Mouse (Mus musculus): ENCODE measurements at regions not wholly inside any gene's neighbourhood (a gene's known extent, or its start where the extent isn't known, plus 50 kb on each side); places are given as distances from the start of the nearest gene placed in this dataset.
A peak's percentile ranks its signal among the peaks of the same experiment; 100 is the strongest.

GRCm38 (mm10) chr14:91156115-91156514 lies 2684.9 kb upstream of the Pcdh20 start:
- DNase-seq (ENCODE audit: low read depth, low spot score), result no peak

GRCm38 (mm10) chr14:91151449-91151848 lies 2680.3 kb upstream of the Pcdh20 start:
- DNase-seq (ENCODE audit: low read depth, low spot score), result peak; percentile 37
